Mouse (Mus musculus) bone marrow, adult 2 months (tissue): ENCODE results near the gene Nab2. TPM values are rescaled to one million over a fixed set of nuclear protein-coding genes. Genes with fewer than 3 reads are reported as not detected.
"Not testable (repeated sequence)": the region's sequence is repeated elsewhere in the genome, so short reads cannot be mapped to it uniquely, and the experiment has no call there.

Source experiments
- H3K27ac ChIP-seq: fragments of 200-500 bp; 2 replicates; pipeline ENCODE4 v1.5.1; 2012; ENCODE audit warnings: low read depth, mild to moderate bottlenecking, control low read depth, inconsistent platforms, low read length; ENCODE audit not compliant: control insufficient read depth, poor library complexity, insufficient read depth
- H3K4me1 ChIP-seq: fragments of 200-500 bp; 2 replicates; pipeline ENCODE4 v1.6.1; 2011; ENCODE audit warnings: low read length; ENCODE audit not compliant: control insufficient read depth, insufficient read depth
- H3K4me3 ChIP-seq: fragments of 200-500 bp; replicated peaks from 2 replicates; pipeline ENCODE3; 2011; ENCODE audit warnings: mild to moderate bottlenecking, low read depth, low read length, control low read depth; ENCODE audit not compliant: control insufficient read depth
- CTCF ChIP-seq: fragments of 200-500 bp; IDR thresholded peaks from 2 replicates; pipeline ENCODE4 v1.5.1; 2011; ENCODE audit warnings: low read length, control low read depth; ENCODE audit not compliant: control insufficient read depth, insufficient read depth
- POLR2A ChIP-seq: fragments of 200-500 bp; IDR thresholded peaks from 2 replicates; pipeline ENCODE4 v1.6.1; 2011; ENCODE audit warnings: low read depth, mild to moderate bottlenecking, control low read depth, low read length, borderline replicate concordance; ENCODE audit not compliant: control insufficient read depth
- WGBS: fragments of 180-500 bp; shearing (Covaris S2); methylation state at CpG from one replicate; pipeline ENCODE4 v1.1.7; 2018; 5-methylcytosine and 5-hydroxymethylcytosine counted together
- polyA plus RNA-seq: library from polyadenylated mRNA; stranded (reverse); fragments of >200 nt; gene quantifications from 2 replicates; pipeline ENCODE4 v1.2.4, GENCODE M21; 2011; ENCODE audit warnings: low replicate concordance; ENCODE audit not compliant: missing spikeins, insufficient read depth, insufficient read length

Gene Nab2
- polyA plus RNA-seq, 1 experiment, result 4.0 TPM

DNA sequence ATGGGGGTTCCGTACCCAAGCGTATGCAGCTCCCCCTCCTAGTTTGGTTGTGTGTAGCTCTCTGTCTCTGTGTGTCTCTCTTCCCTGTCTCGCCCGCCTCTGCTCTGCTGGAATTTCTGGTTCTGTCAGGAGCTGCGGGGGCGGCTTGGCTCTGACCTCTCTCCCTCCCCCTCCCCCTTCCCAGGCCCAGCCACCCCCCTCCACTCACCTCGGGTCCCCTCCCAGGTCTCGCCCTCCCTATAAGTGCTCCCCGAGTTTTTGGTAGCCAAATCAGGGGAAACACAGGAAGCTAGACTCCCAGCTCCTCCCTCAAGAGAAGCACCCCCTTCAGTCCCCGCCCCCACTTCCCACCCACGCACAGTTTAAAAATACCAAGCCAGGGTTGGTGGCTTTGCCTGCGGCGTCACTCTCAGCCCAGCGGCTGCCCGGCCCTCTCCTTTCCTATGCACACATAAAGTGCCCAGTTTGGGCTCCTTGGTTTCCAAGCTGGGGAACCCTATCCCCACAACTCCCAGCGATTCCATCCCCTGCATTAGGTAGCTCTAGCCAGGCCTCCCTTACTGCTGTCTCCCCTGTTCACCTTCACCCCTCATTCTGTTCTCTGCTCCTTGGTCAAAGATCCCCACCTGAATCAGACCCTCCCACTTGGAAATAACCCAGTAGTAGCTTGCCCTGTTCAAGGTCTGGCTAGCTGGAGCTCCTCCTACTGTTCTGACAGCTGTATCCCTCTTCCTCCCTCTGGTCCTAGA is 6.3 kb downstream of the Nab2 start:
- TF ChIP-seq POLR2A, result no peak
- TF ChIP-seq CTCF, result no peak
- WGBS, result 15% methylated on average over 16 of the region's 16 CpGs
- Histone ChIP-seq H3K27ac (peak overlapping the region; percentile 3; the same call in 1 of the 2 replicates), H3K4me3 (no peak overlapping the region), H3K4me1 (no peaks in the 10 kb centered on the region)

DNA sequence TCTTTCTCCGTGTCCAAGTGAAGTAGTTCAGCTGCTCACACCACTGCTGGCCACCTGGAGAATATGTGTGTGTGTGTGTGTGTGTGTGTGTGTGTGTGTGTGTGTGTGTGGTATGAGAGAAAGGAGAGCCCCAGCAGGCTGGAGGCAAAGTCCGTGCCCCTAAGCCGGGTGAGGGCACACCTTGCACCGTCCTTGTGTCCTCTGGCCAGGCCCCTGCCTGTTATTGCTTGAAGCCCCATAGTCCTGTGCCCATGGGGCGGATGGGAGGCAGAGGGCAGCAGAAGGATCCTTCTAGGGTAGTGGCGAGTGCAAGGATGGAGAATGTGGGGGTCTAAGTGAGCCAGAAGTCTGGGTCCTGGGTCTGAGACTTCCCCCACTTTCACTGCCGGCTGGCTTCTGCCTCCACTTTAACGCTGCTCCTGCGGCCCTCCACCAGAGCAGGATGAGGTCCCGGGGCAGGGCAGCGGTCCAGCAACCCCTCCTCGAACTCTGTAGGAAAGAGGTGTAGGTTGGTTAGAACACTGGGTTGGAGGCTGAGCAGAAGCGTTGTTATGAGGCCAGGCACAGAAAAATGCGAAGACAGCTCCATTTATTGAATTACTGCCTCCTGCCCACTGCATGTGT is 7.0 kb downstream of the Nab2 start:
- Histone ChIP-seq H3K4me1 (no peaks in the 10 kb centered on the region), H3K27ac (no peak overlapping the region; the same call in 1 of the 2 replicates), H3K4me3 (no peak overlapping the region)
- 63% methylated on average over 14 of the region's 14 CpGs for WGBS
- no peak for TF ChIP-seq POLR2A
- no peak for TF ChIP-seq CTCF

DNA sequence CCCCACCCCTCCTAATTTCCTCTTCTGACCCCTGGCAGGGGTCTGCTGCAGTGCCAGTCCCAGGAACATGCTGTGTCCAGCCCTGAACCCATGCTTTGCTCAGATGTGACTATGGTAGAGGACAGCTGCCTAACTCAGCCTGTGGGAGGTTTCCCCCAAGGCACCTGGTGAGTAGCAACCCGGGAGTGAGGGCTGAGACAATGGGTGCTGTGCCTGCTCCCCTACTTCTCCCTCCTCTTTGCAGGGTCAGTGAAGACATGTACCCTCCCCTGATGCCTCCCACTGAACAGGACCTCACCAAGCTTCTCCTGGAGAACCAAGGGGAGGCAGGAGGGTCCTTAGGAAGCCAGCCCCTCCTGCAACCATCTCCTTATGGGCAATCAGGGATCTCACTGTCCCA is 8.8 kb downstream of the Nab2 start:
- WGBS, result 80% methylated on average over 1 of the region's 1 CpGs
- TF ChIP-seq CTCF, result no peak
- no peak for TF ChIP-seq POLR2A
- H3K4me1 ChIP-seq, result no peaks in the 10 kb centered on the region; the same call in 1 of the 2 replicates

DNA sequence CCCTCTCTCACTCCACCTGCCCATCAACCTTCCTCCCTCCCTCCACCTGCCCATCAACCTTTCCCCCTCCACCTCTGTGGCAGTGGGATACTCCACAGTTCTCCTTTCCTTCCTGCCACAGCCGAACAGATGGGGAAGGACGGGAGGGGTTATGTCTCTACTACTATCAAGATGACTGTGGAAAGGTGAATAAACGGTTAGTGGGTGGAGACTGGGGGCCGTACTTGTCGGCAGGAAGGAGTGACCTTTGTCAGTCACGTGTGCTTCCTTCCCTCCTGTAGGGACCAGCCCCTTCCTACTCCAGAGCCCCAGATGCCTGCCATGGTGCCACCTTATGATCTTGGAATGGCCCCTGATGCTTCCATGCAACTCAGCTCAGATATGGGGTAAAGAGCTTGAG is 10.3 kb downstream of the Nab2 start:
- no peak for TF ChIP-seq CTCF
- TF ChIP-seq POLR2A, result no peak

More for the DNA sequence above, 8.8 kb downstream of the Nab2 start:
- Histone ChIP-seq H3K4me3 (no peak overlapping the region), H3K27ac (no peak overlapping the region)

GRCm38 (mm10) chr10:127657617-127658016 is 10.8 kb downstream of the Nab2 start:
- not testable (repeated sequence) for H3K27ac ChIP-seq, H3K4me1 ChIP-seq, H3K4me3 ChIP-seq
- 83% methylated on average over 6 of the region's 6 CpGs for WGBS

More for the DNA sequence above, 10.3 kb downstream of the Nab2 start:
- 15% methylated on average over 6 of the region's 6 CpGs for WGBS
- no peak overlapping the region for H3K27ac ChIP-seq
- no peaks in the 10 kb centered on the region; the same call in 1 of the 2 replicates for H3K4me1 ChIP-seq
- H3K4me3 ChIP-seq, result no peak overlapping the region

DNA sequence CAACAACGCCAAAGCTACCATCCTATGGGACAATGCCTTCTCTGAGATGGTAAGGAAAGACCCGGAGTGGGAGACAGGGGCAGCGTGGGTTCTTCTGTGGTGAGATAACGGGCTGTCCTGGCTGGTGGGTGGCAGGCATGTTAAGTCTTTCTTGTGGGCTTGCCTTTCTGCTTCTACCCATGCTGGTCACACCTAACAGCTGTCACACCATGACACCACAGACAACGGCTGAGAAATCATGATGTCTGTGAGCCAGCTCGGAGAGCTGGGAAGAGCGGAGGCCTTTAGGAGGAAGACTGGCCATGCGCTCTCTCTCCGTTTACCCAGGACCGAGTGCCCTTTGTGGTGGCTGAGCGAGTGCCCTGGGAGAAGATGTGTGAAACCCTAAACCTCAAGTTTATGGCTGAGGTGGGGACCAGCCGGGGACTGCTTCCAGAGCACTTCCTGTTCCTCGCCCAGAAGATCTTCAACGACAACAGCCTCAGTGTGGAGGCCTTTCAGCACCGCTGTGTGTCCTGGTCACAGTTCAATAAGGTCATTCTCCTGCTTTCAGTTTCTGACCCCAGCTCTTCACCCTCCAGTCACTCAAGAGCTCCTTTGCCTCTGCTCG is 13.3 kb downstream of the Nab2 start:
- H3K4me3 ChIP-seq, result no peak overlapping the region
- no peaks in the 10 kb centered on the region; the same call in 1 of the 2 replicates for H3K4me1 ChIP-seq
- H3K27ac ChIP-seq, result no peak overlapping the region
- 35% methylated on average over 16 of the region's 16 CpGs for WGBS
- no peak for TF ChIP-seq CTCF
- no peak for TF ChIP-seq POLR2A

- TF ChIP-seq POLR2A (no peak), CTCF (no peak)
- 88% methylated on average over 21 of the region's 21 CpGs for WGBS
- no peaks in the 10 kb centered on the region; the same call in 1 of the 2 replicates for H3K4me1 ChIP-seq
These were observed 15.3 kb downstream of the Nab2 start for GRCm38 (mm10) chr10:127652906-127653638.

DNA sequence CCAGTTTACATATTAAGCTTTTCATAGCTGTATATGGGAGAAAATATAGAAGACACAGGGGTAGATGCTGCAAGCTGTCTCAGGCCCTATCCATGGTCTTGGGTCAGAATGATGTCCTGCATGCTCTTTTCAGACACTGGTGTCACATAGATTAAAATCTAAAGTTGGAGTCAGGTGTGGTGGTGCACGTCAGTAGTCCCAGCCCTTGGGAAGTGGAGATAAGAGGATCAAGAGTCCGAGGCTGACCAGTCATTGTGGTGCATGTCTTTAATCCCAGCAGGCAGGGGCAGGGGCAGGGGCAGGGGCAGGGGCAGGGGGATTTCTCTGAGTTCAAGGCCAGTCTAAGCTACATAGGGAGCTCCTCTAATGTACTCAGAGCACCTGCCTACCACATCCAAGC is 22.6 kb downstream of the Nab2 start:
- WGBS, result 77% methylated on average over 2 of the region's 2 CpGs

More at GRCm38 (mm10) chr10:127652906-127653638, 15.3 kb downstream of the Nab2 start:
- H3K27ac ChIP-seq, result no peak overlapping the region
- no peak overlapping the region for H3K4me3 ChIP-seq

More for the DNA sequence above, 22.6 kb downstream of the Nab2 start:
- Histone ChIP-seq H3K4me3 (no peak overlapping the region), H3K27ac (no peak overlapping the region), H3K4me1 (peaks cover 2% of the 10 kb centered on the region; the same call in 1 of the 2 replicates)
- no peak for TF ChIP-seq CTCF
- TF ChIP-seq POLR2A, result no peak
